Mouse (Mus musculus) cerebral cortex, adult 2 months (tissue): ENCODE results near the gene Ppp4r4.

Experiments
- WGBS: fragments of 180-500 bp; shearing (Covaris S2); methylation state at CpG from one replicate; pipeline ENCODE4 v1.1.7; 2018; 5-methylcytosine and 5-hydroxymethylcytosine counted together

The Ppp4r4 gene

GRCm38 (mm10) chr12:103634430-103634829 lies 102.3 kb downstream of the Ppp4r4 start:
- WGBS, result 53% methylated on average over 2 of the region's 2 CpGs

GRCm38 (mm10) chr12:103635846-103636245 lies 103.8 kb downstream of the Ppp4r4 start:
- WGBS, result 69% methylated on average over 2 of the region's 2 CpGs

GRCm38 (mm10) chr12:103643336-103643735 lies 111.3 kb downstream of the Ppp4r4 start:
- 0% methylated on average over 2 of the region's 2 CpGs for WGBS

- 90% methylated on average over 3 of the region's 3 CpGs for WGBS
Measured at GRCm38 (mm10) chr12:103643818-103644217, 111.7 kb downstream of the Ppp4r4 start.

- 40% methylated on average over 5 of the region's 5 CpGs for WGBS
Measured at GRCm38 (mm10) chr12:103644601-103645000, 112.5 kb downstream of the Ppp4r4 start.

- WGBS, result 81% methylated on average over 2 of the region's 2 CpGs
Measured at GRCm38 (mm10) chr12:103646314-103646713, 114.2 kb downstream of the Ppp4r4 start.

GRCm38 (mm10) chr12:103653836-103654235 lies 121.8 kb downstream of the Ppp4r4 start:
- WGBS, result 93% methylated on average over 2 of the region's 2 CpGs

- 87% methylated on average over 7 of the region's 7 CpGs for WGBS
Measured at GRCm38 (mm10) chr12:103655123-103656044, 123.3 kb downstream of the Ppp4r4 start.

GRCm38 (mm10) chr12:103656848-103657626 lies 125.0 kb downstream of the Ppp4r4 start, which contains the start of gene Serpina6:
TSS of gene Serpina6 (minus strand) at chr12:103657212.
- WGBS, result 80% methylated on average over 9 of the region's 9 CpGs

GRCm38 (mm10) chr12:103657991-103658390 lies 125.9 kb downstream of the Ppp4r4 start:
- 81% methylated on average over 10 of the region's 10 CpGs for WGBS

- WGBS, result 76% methylated on average over 2 of the region's 2 CpGs
Measured at GRCm38 (mm10) chr12:103659171-103659570, 127.1 kb downstream of the Ppp4r4 start.

GRCm38 (mm10) chr12:103660076-103660475 lies 128.0 kb downstream of the Ppp4r4 start:
- 88% methylated on average over 5 of the region's 5 CpGs for WGBS
